ENCODE assay signal across 16 mouse cellular contexts in genomic region chr2:178329551-178329950, GRCm38 (mm10).
DNase-seq lines count a peak whose midpoint lies in the region; ATAC-seq and TF ChIP-seq lines count a peak whose summit lies in the region.
"Had no signal": no experiment of that assay in that cellular context is flagged by ENCODE, and none has a peak within 500 bp of the region (broad histone marks: within the 10 kb centered on the region; RNA-seq: fewer than 3 reads in every experiment).

No protein-coding gene starts in this region.

- H3K27ac ChIP-seq in heart, embryonic 12.5 days (ENCODE audit: poor library complexity, severe bottlenecking): no peak overlapping the region; the same call in 1 of the 2 replicates
- H3K27ac ChIP-seq in forebrain, postnatal 0 days (ENCODE audit: low read depth, low read length): 0 out of 2 replicates have a peak overlapping the region, but pooled peaks have one; percentile 15
- H3K27ac ChIP-seq: heart, adult 2 months; midbrain, embryonic 12.5 days had no signal

- no peak for TF ChIP-seq CTCF in forebrain, postnatal 0 days (IDR thresholded peaks at IDR 0.05; ENCODE audit: low read depth)

- no peak for DNase-seq in heart, adult 11 months
- peak; percentile 87 for DNase-seq in brain, adult 2 months (ENCODE audit: low read depth, low spot score)
- DNase-seq in forebrain, postnatal 0 days: peak; percentile 66
- DNase-seq in left cerebral cortex, postnatal 36 days (ENCODE audit: low spot score in 2 of 2): peak; percentile 39 to 48
- no peak for DNase-seq in Muller cell, postnatal 12 days (ENCODE audit: inconsistent ontology term)
- DNase-seq in kidney, postnatal 4 days: no peak
- no peak for DNase-seq in embryo, embryonic 11 days
- DNase-seq: adrenal gland, postnatal 25 days; cerebellum, adult 18-20 months; liver; lung, postnatal 10 days; thymus, adult 2 months had no signal

- H3K4me3 ChIP-seq in heart, embryonic 12.5 days: peak overlapping the region; percentile 4; the same call in 1 of the 2 replicates
- peak overlapping the region; percentile 38 for H3K4me3 ChIP-seq in forebrain, postnatal 0 days (ENCODE audit: low read depth, low read length)
- H3K4me3 ChIP-seq: heart, adult 2 months; midbrain, embryonic 12.5 days had no signal

- ATAC-seq in heart, embryonic 12.5 days (ENCODE audit: insufficient number of reproducible peaks, low FRiP score): no peak; the same call in 1 of the 2 replicates
- peak; percentile 7; the same call in 1 of the 2 replicates for ATAC-seq in forebrain, postnatal 0 days
- ATAC-seq: Patski had no signal

- H3K9me3 ChIP-seq in heart, embryonic 12.5 days (replicated peaks): no peaks in the 10 kb centered on the region
- no peaks in the 10 kb centered on the region for H3K9me3 ChIP-seq in forebrain, postnatal 0 days (ENCODE audit: low read length)
- H3K9me3 ChIP-seq: midbrain, embryonic 12.5 days had no signal

- peak overlapping the region; percentile 37 for H3K4me2 ChIP-seq in heart, embryonic 12.5 days
- peak overlapping the region; percentile 61 for H3K4me2 ChIP-seq in forebrain, postnatal 0 days (ENCODE audit: low read depth)
- H3K4me2 ChIP-seq: midbrain, embryonic 12.5 days had no signal

- H3K27me3 ChIP-seq in heart, embryonic 12.5 days (replicated peaks): no peaks in the 10 kb centered on the region
- no peaks in the 10 kb centered on the region for H3K27me3 ChIP-seq in forebrain, postnatal 0 days (ENCODE audit: insufficient read depth, low read length)
- H3K27me3 ChIP-seq: midbrain, embryonic 12.5 days; Patski had no signal

- no peaks in the 10 kb centered on the region for H3K36me3 ChIP-seq in heart, embryonic 12.5 days
- H3K36me3 ChIP-seq in forebrain, postnatal 0 days (ENCODE audit: insufficient read depth): peaks cover 22% of the 10 kb centered on the region

- intact Hi-C loops in left cerebral cortex, postnatal 36 days (cut with DNase I): no loop called here

- whole genome bisulfite sequencing in heart, embryonic 12.5 days: 60% methylated on average over 5 of the region's 5 CpGs
- 52% methylated on average over 5 of the region's 5 CpGs for WGBS in forebrain, postnatal 0 days

- H3K9ac ChIP-seq in heart, embryonic 12.5 days: no peak overlapping the region
- peak overlapping the region; percentile 26 for H3K9ac ChIP-seq in forebrain, postnatal 0 days
- H3K9ac ChIP-seq: midbrain, embryonic 12.5 days had no signal

- H3K4me1 ChIP-seq in heart, embryonic 12.5 days (replicated peaks): peaks cover 29% of the 10 kb centered on the region
- peaks cover 25% of the 10 kb centered on the region for H3K4me1 ChIP-seq in forebrain, postnatal 0 days (ENCODE audit: insufficient read depth)

Comparison
In these comparisons a context has a peak if more than half of its experiments do, and no peak if none do; other contexts are left out.
1. DNase-seq: peak in brain, adult 2 months (single experiment), forebrain, postnatal 0 days (single experiment) and left cerebral cortex, postnatal 36 days (2 of 2); none in heart, adult 11 months (single experiment), Muller cell, postnatal 12 days (single experiment), kidney, postnatal 4 days (0 of 2) and embryo, embryonic 11 days (single experiment).